Mouse (Mus musculus) heart, embryonic 15.5 days (tissue): Measurements from ENCODE around the gene Aaas. TPM values are rescaled to one million over a fixed set of nuclear protein-coding genes. Genes with fewer than 3 reads are reported as not detected.
A peak's percentile ranks its signal among the peaks of the same experiment; 100 is the strongest.
"Not testable (repeated sequence)": the region's sequence is repeated elsewhere in the genome, so short reads cannot be mapped to it uniquely, and the experiment has no call there.

Experiments used
- ATAC-seq: fragments of 200-750 bp; cut with Nextera tagmentation; replicated peaks from 2 replicates; pipeline ENCODE4 v1.8.0; 2017; ENCODE audit warnings: low read depth, moderate TSS enrichment; ENCODE audit not compliant: insufficient number of reproducible peaks, insufficient read depth, low FRiP score
- H3K27ac ChIP-seq: fragments of 300-500 bp; sonication (generic); 2 replicates; pipeline ENCODE4 v1.5.1; 2015; ENCODE audit warnings: mild to moderate bottlenecking, inconsistent platforms
- H3K27me3 ChIP-seq: fragments of 300-500 bp; sonication (generic); 2 replicates; pipeline ENCODE4 v1.6.1; 2015; ENCODE audit warnings: inconsistent platforms
- H3K36me3 ChIP-seq: fragments of 300-500 bp; sonication (generic); 2 replicates; pipeline ENCODE4 v1.6.1; 2015; ENCODE audit warnings: mild to moderate bottlenecking, inconsistent platforms
- H3K4me1 ChIP-seq: fragments of 300-500 bp; sonication (generic); replicated peaks from 2 replicates; pipeline ENCODE4 v1.6.1; 2015; ENCODE audit warnings: inconsistent platforms
- H3K4me2 ChIP-seq: fragments of 300-500 bp; sonication (generic); 2 replicates; pipeline ENCODE4 v1.6.1; 2015; ENCODE audit warnings: inconsistent platforms, mild to moderate bottlenecking, moderate library complexity
- H3K4me3 ChIP-seq: fragments of 300-500 bp; sonication (generic); 2 replicates; pipeline ENCODE4 v1.5.1; 2015; ENCODE audit warnings: mild to moderate bottlenecking, inconsistent platforms
- H3K9ac ChIP-seq: fragments of 300-500 bp; sonication (generic); 2 replicates; pipeline ENCODE4 v1.6.1; 2015; ENCODE audit warnings: mild to moderate bottlenecking, inconsistent platforms
- H3K9me3 ChIP-seq: fragments of 300-500 bp; sonication (generic); replicated peaks from 2 replicates; pipeline ENCODE4 v1.6.1; 2016; ENCODE audit warnings: inconsistent platforms
- WGBS: fragments of 180-500 bp; shearing (Covaris S2); methylation state at CpG from one replicate; pipeline ENCODE4 v1.1.7; 2015; ENCODE audit warnings: mixed read lengths; 5-methylcytosine and 5-hydroxymethylcytosine counted together
- polyA plus RNA-seq: library from polyadenylated mRNA; unstranded; fragments of >200 nt; fragmentation: Nextera tagmentation; extraction: Ambion mirVana; gene quantifications from 2 replicates; pipeline ENCODE4 v1.2.1, GENCODE M21; 2015

Gene Aaas
- polyA plus RNA-seq, 1 experiment from 2014 or later = 39.1 TPM

- no peaks in the 10 kb centered on the region for H3K9me3 ChIP-seq
- H3K4me2 ChIP-seq = peak overlapping the region; percentile 98
- peaks cover 37% of the 10 kb centered on the region for H3K4me1 ChIP-seq
- H3K27ac ChIP-seq = peak overlapping the region; percentile 54
- ATAC-seq = 0 out of 2 replicates have a peak, but pooled peaks have one; percentile 18
- H3K27me3 ChIP-seq = peaks cover 35% of the 10 kb centered on the region
- peak overlapping the region; percentile 60 for H3K4me3 ChIP-seq
- H3K36me3 ChIP-seq = no peaks in the 10 kb centered on the region
- H3K9ac ChIP-seq = peak overlapping the region; percentile 56
- 2% methylated on average over 38 of the region's 38 CpGs for WGBS
These were observed 5.4 kb upstream of the Aaas start for GRCm38 (mm10) chr15:102355871-102356441.

- 0% methylated on average over 46 of the region's 49 CpGs for WGBS
- Histone ChIP-seq H3K27ac (peak overlapping the region; percentile 54), H3K4me2 (peak overlapping the region; percentile 98), H3K36me3 (no peaks in the 10 kb centered on the region), H3K27me3 (peaks cover 35% of the 10 kb centered on the region), H3K4me1 (peaks cover 37% of the 10 kb centered on the region), H3K9me3 (no peaks in the 10 kb centered on the region), H3K4me3 (peak overlapping the region; percentile 60), H3K9ac (peak overlapping the region; percentile 56)
- ATAC-seq = peak; percentile 68
These were observed 4.7 kb upstream of the Aaas start for GRCm38 (mm10) chr15:102355134-102355870.

GRCm38 (mm10) chr15:102353986-102354385, 3.4 kb upstream of the Aaas start:
- peaks cover 42% of the 10 kb centered on the region for H3K4me1 ChIP-seq
- H3K4me3 ChIP-seq = no peak overlapping the region
- no peak overlapping the region for H3K27ac ChIP-seq
- WGBS = 82% methylated on average over 2 of the region's 2 CpGs
- H3K36me3 ChIP-seq = no peaks in the 10 kb centered on the region
- no peak overlapping the region for H3K4me2 ChIP-seq
- no peak overlapping the region for H3K9ac ChIP-seq
- peaks cover 33% of the 10 kb centered on the region for H3K27me3 ChIP-seq
- ATAC-seq = no peak
- H3K9me3 ChIP-seq = no peaks in the 10 kb centered on the region

- Histone ChIP-seq H3K27ac (no peak overlapping the region), H3K36me3 (0 out of 2 replicates have a peak, but pooled peaks cover 3% of the 10 kb centered on the region), H3K9me3 (no peaks in the 10 kb centered on the region), H3K9ac (no peak overlapping the region), H3K4me1 (peaks cover 29% of the 10 kb centered on the region), H3K27me3 (peaks cover 15% of the 10 kb centered on the region), H3K4me2 (no peak overlapping the region), H3K4me3 (no peak overlapping the region)
- no peak for ATAC-seq
- 52% methylated on average over 2 of the region's 2 CpGs for WGBS
These were observed 1.6 kb upstream of the Aaas start for GRCm38 (mm10) chr15:102352177-102352576.

GRCm38 (mm10) chr15:102350942-102351291, 346 bp upstream of the Aaas start:
- Histone ChIP-seq H3K9me3 (no peaks in the 10 kb centered on the region), H3K27me3 (peaks cover 2% of the 10 kb centered on the region; the same call in 1 of the 2 replicates), H3K36me3 (peaks cover 14% of the 10 kb centered on the region; the same call in 1 of the 2 replicates), H3K27ac (peak overlapping the region; percentile 81), H3K4me3 (peak overlapping the region; percentile 80), H3K4me2 (peak overlapping the region; percentile 84), H3K9ac (peak overlapping the region; percentile 53), H3K4me1 (peaks cover 22% of the 10 kb centered on the region)
- ATAC-seq = no peak
- WGBS = 6% methylated on average over 11 of the region's 11 CpGs

GRCm38 (mm10) chr15:102346444-102346843, 4.1 kb downstream of the Aaas start:
- Histone ChIP-seq H3K4me1 (peaks cover 10% of the 10 kb centered on the region), H3K9ac (no peak overlapping the region), H3K36me3 (peaks cover 29% of the 10 kb centered on the region), H3K4me2 (no peak overlapping the region), H3K27ac (no peak overlapping the region), H3K4me3 (no peak overlapping the region), H3K9me3 (no peaks in the 10 kb centered on the region), H3K27me3 (no peaks in the 10 kb centered on the region)
- no peak for ATAC-seq
- 58% methylated on average over 4 of the region's 4 CpGs for WGBS

GRCm38 (mm10) chr15:102344490-102344889, 6.1 kb downstream of the Aaas start:
- H3K36me3 ChIP-seq = peaks cover 33% of the 10 kb centered on the region
- WGBS = 91% methylated on average over 3 of the region's 3 CpGs
- no peak for ATAC-seq

GRCm38 (mm10) chr15:102341580-102341979, 9.0 kb downstream of the Aaas start:
- Histone ChIP-seq H3K27ac (no peak overlapping the region), H3K4me2 (no peak overlapping the region), H3K4me3 (no peak overlapping the region), H3K4me1 (no peaks in the 10 kb centered on the region), H3K9me3 (no peaks in the 10 kb centered on the region), H3K9ac (no peak overlapping the region), H3K27me3 (no peaks in the 10 kb centered on the region), H3K36me3 (peaks cover 51% of the 10 kb centered on the region)
- ATAC-seq = no peak
- WGBS = 10% methylated on average over 1 of the region's 1 CpGs

More at GRCm38 (mm10) chr15:102344490-102344889, 6.1 kb downstream of the Aaas start:
- no peak overlapping the region for H3K27ac ChIP-seq
- H3K27me3 ChIP-seq = no peaks in the 10 kb centered on the region
- no peak overlapping the region for H3K4me2 ChIP-seq
- H3K9ac ChIP-seq = no peak overlapping the region
- H3K4me3 ChIP-seq = no peak overlapping the region
- H3K9me3 ChIP-seq = no peaks in the 10 kb centered on the region
- no peaks in the 10 kb centered on the region for H3K4me1 ChIP-seq

GRCm38 (mm10) chr15:102339612-102340011, 11.0 kb downstream of the Aaas start:
- ATAC-seq = no peak
- Histone ChIP-seq H3K4me1 (no peaks in the 10 kb centered on the region), H3K27me3 (no peaks in the 10 kb centered on the region), H3K27ac (no peak overlapping the region), H3K4me2 (no peak overlapping the region), H3K9me3 (no peaks in the 10 kb centered on the region), H3K9ac (no peak overlapping the region), H3K36me3 (peaks cover 46% of the 10 kb centered on the region), H3K4me3 (no peak overlapping the region)
- 63% methylated on average over 5 of the region's 5 CpGs for WGBS

GRCm38 (mm10) chr15:102336946-102337345, 13.6 kb downstream of the Aaas start:
- Histone ChIP-seq H3K4me3 (no peak overlapping the region), H3K4me1 (peaks cover 13% of the 10 kb centered on the region), H3K27me3 (no peaks in the 10 kb centered on the region), H3K9ac (no peak overlapping the region), H3K4me2 (no peak overlapping the region), H3K27ac (no peak overlapping the region), H3K36me3 (peaks cover 47% of the 10 kb centered on the region), H3K9me3 (no peaks in the 10 kb centered on the region)
- ATAC-seq = no peak
- 87% methylated on average over 4 of the region's 4 CpGs for WGBS

- not testable (repeated sequence) for H3K4me3 ChIP-seq, H3K9ac ChIP-seq, H3K9me3 ChIP-seq, H3K4me2 ChIP-seq, ATAC-seq, H3K27me3 ChIP-seq, H3K27ac ChIP-seq
- peaks cover 19% of the 10 kb centered on the region for H3K4me1 ChIP-seq
- H3K36me3 ChIP-seq = peaks cover 47% of the 10 kb centered on the region
- WGBS = 88% methylated on average over 5 of the region's 5 CpGs
These were observed 14.6 kb downstream of the Aaas start for GRCm38 (mm10) chr15:102335925-102336324.

GRCm38 (mm10) chr15:102335254-102335653, 15.3 kb downstream of the Aaas start:
- Histone ChIP-seq H3K9ac (no peak overlapping the region), H3K4me3 (no peak overlapping the region), H3K27me3 (no peaks in the 10 kb centered on the region), H3K9me3 (no peaks in the 10 kb centered on the region), H3K4me2 (no peak overlapping the region), H3K36me3 (peaks cover 50% of the 10 kb centered on the region), H3K4me1 (peaks cover 19% of the 10 kb centered on the region), H3K27ac (no peak overlapping the region)
- ATAC-seq = no peak
- 78% methylated on average over 8 of the region's 8 CpGs for WGBS
